Mouse (Mus musculus): Measurements from ENCODE around the gene Arid3b.

The Arid3b gene

DNA sequence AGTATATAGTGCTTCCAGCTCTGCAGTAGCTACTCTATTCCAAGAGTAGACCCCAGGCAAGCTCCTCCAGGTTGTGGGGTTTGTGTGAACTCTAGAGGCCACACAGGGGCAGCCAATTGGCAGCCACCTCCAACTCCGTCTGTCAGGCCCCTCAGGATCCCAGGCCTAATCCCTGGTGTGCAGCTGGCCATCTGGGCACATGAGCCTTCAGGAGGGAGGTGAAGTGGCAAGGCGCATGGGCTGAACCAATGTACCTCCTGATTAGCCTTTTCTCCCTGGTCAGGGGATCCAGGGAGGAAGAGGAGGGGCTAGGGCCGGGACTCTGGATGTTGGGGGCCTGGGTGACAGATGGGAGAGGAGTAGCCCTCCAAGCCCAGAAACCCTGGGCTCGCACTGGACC lies 60.9 kb downstream of the Arid3b start:
- no peak for DNase-seq (ENCODE audit: low spot score)

DNA sequence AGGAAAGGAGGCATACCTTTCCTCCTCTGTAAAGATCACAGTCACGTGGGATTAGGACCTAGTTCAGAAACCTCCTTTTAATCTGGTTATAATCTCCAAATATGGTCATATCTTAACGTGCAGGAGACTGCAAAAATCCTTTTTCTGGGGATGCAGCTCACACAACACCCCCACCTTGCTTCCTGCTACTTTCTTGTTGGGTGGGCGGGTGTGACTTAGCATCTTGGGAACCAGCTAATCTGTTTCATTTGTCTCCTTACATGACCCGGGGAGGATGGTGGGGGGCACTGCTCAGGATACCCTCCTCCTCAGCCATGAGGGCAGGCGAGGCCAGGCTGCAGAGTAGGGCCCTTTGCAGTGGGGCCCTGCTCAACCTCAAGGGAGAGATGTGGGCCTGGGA lies 61.6 kb downstream of the Arid3b start:
- no peak for DNase-seq (ENCODE audit: low spot score)

- no peak for DNase-seq (ENCODE audit: low spot score)
These were observed 62.4 kb downstream of the Arid3b start for GRCm38 (mm10) chr9:57774168-57774567.

DNA sequence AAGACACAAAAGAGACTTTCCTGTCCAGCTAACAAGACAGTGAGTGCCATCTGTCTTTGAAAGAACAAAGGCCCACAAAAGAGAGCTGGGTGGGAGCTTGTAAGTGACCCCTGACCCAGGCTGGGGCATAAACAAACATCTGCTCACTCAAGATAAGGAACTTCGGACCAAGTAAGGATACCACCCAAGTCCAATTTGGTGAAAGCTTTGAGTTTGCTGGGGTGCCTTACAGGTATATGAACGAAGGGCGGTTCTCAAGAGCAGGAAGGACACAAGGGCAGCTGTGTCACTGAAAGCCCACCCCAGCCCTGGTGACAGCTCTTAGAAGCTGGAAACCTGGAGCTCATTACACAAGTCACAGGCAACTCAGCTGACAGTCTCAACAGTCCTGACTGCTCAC lies 62.8 kb downstream of the Arid3b start:
- no peak for DNase-seq (ENCODE audit: low spot score)

DNA sequence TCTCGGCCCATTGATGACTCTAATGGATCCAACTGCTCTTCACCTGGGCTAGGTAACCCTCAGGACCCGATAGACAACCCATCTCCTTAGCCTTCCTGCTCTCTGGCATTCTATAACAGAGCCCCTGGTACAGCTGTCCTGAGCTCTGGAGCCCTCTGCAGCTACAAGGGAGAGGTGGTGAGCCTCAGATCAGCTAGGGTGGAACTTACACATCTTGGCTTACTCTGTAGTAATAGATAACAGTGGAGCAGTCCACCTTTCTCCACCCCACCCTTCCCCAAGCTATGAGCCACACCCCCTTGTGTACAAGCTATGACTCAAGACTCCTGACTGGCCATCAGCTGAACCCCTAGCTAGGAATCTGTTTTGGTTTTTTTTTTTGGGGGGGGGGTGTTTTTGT lies 65.8 kb downstream of the Arid3b start:
- DNase-seq (ENCODE audit: low spot score), result no peak

GRCm38 (mm10) chr9:57770214-57770613 lies 66.4 kb downstream of the Arid3b start:
- no peak for DNase-seq (ENCODE audit: low spot score)

GRCm38 (mm10) chr9:57769539-57770069 lies 67.0 kb downstream of the Arid3b start:
- no peak for DNase-seq (ENCODE audit: low spot score)

- no peak for DNase-seq (ENCODE audit: low spot score)
These were observed 69.4 kb downstream of the Arid3b start for GRCm38 (mm10) chr9:57767231-57767630.

GRCm38 (mm10) chr9:57766431-57766830 lies 70.2 kb downstream of the Arid3b start:
- DNase-seq (ENCODE audit: low spot score), result peak; percentile 35

- DNase-seq (ENCODE audit: low spot score), result peak; percentile 89
These were observed 70.9 kb downstream of the Arid3b start, which contains the start of gene Clk3 for GRCm38 (mm10) chr9:57765364-57766351. Gene Clk3, minus strand, starts transcription at chr9:57765860.

- peak; percentile 91 for DNase-seq (ENCODE audit: low spot score)
These were observed 71.6 kb downstream of the Arid3b start for GRCm38 (mm10) chr9:57764974-57765363.

- peak; percentile 71 for DNase-seq (ENCODE audit: low spot score)
These were observed 72.2 kb downstream of the Arid3b start for GRCm38 (mm10) chr9:57764147-57764973.

GRCm38 (mm10) chr9:57762563-57762991 lies 74.0 kb downstream of the Arid3b start:
- DNase-seq (ENCODE audit: low spot score), result peak; percentile 69

DNA sequence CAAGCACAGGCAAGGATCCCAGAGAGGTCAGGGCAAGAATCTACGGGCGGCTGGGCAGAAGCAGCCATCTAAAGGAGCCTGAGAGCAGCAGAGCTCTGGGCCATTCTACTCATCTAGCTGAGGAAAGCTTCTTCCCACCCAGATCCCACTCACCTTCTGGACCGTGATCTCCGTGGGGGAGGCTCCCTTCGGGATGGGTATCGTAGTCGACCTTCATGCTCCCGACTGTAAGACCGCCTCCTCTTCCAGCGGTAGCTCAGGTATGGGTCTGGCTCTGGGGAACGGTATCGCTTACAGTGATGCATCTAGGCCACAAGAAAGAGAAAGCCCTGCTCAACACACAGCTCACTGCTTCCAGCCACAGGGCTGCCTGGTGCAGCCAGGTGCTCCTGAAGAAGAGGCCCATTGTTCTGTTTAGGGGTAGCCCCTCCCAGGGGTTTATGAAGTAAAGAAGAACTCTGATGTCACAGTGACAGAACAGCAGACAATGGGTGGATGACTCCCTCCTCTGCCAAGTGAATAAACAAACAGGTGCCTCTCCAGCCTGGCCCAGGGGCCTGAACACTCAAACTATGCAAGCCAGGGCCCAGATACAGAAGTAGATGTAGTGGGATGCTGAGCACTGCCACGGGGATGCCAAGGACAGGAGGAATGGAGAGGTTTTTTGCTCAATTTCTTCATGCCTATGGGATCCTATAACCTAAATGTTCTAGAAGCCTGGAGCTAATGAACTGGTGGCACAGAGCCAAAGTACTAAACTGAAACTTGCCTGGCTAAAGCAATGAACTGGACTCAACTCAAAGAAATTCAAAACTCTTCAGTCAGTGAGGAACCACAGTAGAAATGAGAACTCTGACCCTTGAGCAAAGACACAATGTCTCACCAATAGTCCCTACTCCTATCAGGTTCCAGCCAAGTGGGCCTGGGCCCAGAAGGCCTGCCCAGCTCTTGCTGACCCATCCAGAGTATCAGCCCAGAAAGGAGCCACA lies 74.7 kb downstream of the Arid3b start:
- DNase-seq (ENCODE audit: low spot score), result no peak

GRCm38 (mm10) chr9:57760416-57761146 lies 76.0 kb downstream of the Arid3b start:
- peak; percentile 30 for DNase-seq (ENCODE audit: low spot score)

DNA sequence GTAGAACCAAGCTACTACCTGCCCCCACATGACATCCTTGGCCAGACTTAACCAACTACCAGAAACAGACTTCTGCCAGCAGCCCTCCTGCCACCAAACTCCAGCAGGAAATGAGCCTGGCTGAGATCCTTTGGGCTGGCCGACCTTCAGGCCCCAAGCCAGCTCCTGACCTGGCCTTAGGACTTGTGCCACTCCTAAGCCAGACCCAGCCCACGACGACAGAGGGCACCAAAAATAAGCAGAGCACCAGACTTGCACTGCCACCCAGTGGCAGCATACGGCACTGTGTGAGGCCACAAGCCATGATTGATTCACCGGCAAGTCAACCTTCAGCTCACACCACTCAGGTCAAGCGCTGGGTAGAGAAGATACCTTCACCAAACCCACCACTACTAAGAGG lies 77.3 kb downstream of the Arid3b start:
- peak; percentile 87 for DNase-seq (ENCODE audit: low spot score)

GRCm38 (mm10) chr9:57758528-57758927 lies 78.1 kb downstream of the Arid3b start:
- DNase-seq (ENCODE audit: low spot score), result no peak

GRCm38 (mm10) chr9:57757578-57757977 lies 79.0 kb downstream of the Arid3b start:
- DNase-seq (ENCODE audit: low spot score), result no peak

GRCm38 (mm10) chr9:57750901-57751300 lies 85.7 kb downstream of the Arid3b start:
- DNase-seq (ENCODE audit: low spot score), result no peak

GRCm38 (mm10) chr9:57748831-57749230 lies 87.8 kb downstream of the Arid3b start:
- DNase-seq (ENCODE audit: low spot score), result no peak

All from MN1 (cell line).